Mouse (Mus musculus) CH12.LX (cell line): ENCODE results near the gene Pnmal2. TPM values are rescaled to one million over a fixed set of nuclear protein-coding genes. Genes with fewer than 3 reads are reported as not detected.

Experiments used
- DNase-seq: peaks from one replicate; pipeline ENCODE4 v3.0.0-alpha.2; 2013; ENCODE audit errors: extremely low read depth
- H3K27ac ChIP-seq: 2 replicates; pipeline ENCODE4 v1.5.1; 2012; ENCODE audit warnings: low read depth, mild to moderate bottlenecking, control low read depth, moderate library complexity; ENCODE audit not compliant: insufficient read depth
- H3K27me3 ChIP-seq: replicated peaks from 2 replicates; pipeline ENCODE3; 2012; ENCODE audit warnings: inconsistent platforms
- H3K36me3 ChIP-seq, 2 experiments: replicated peaks in 1 of 2; 2 replicates each; pipeline versions ENCODE3 to v1.6.1; 2012; ENCODE audit warnings: inconsistent platforms in 1 of 2, low read length in 1 of 2, mild to moderate bottlenecking in 1 of 2, mixed read lengths in 1 of 2, moderate library complexity in 1 of 2; ENCODE audit not compliant: control insufficient read depth in 1 of 2, insufficient read depth in 1 of 2
- H3K4me1 ChIP-seq, 2 experiments: 2 replicates each; pipeline ENCODE4 v1.6.1; 2012; ENCODE audit warnings: inconsistent platforms in 1 of 2, moderate library complexity in 1 of 2; ENCODE audit not compliant: insufficient read depth in 2 of 2, control insufficient read depth in 1 of 2
- H3K4me2 ChIP-seq: 2 replicates; pipeline ENCODE4 v1.6.1; 2012; ENCODE audit warnings: low read depth, mild to moderate bottlenecking, control low read depth; ENCODE audit not compliant: poor library complexity, insufficient read depth, severe bottlenecking
- H3K4me3 ChIP-seq, 3 experiments: fragments of 150-350 bp in 1 of 3; sonication (generic) in 1 of 3; replicated peaks in 1 of 3; 2 replicates each; pipeline versions ENCODE3 to v1.5.1; 2011 to 2012; ENCODE audit warnings: low read depth in 2 of 3, low read length in 2 of 3, mild to moderate bottlenecking in 2 of 3, moderate library complexity in 2 of 3, control low read depth in 1 of 3, improper control_type of control experiment in 1 of 3, inconsistent platforms in 1 of 3, mixed read lengths in 1 of 3; ENCODE audit not compliant: poor library complexity in 1 of 3
- H3K79me2 ChIP-seq: replicated peaks from 2 replicates; pipeline ENCODE4 v1.6.1; 2012; ENCODE audit warnings: mild to moderate bottlenecking, moderate library complexity; ENCODE audit not compliant: control insufficient read depth, poor library complexity, insufficient read depth, severe bottlenecking; ENCODE audit errors: extremely low read depth
- H3K9ac ChIP-seq: 2 replicates; pipeline ENCODE4 v1.6.1; 2012; ENCODE audit warnings: low read depth, mild to moderate bottlenecking, control low read depth, moderate library complexity; ENCODE audit not compliant: insufficient read depth
- H3K9me3 ChIP-seq: replicated peaks from 2 replicates; pipeline ENCODE3; 2012; ENCODE audit warnings: low read length, inconsistent platforms, mixed read lengths
- CHD1 ChIP-seq: IDR thresholded peaks from 2 replicates; pipeline ENCODE4 v1.6.1; 2012; ENCODE audit warnings: low read depth, low read length, improper control_type of control experiment, inconsistent platforms
- ELF1 ChIP-seq: IDR thresholded peaks from 2 replicates; pipeline ENCODE4 v1.6.1; 2014; ENCODE audit warnings: low read depth, mild to moderate bottlenecking, inconsistent platforms, low read length, improper control_type of control experiment
- EP300 ChIP-seq: IDR thresholded peaks from 2 replicates; pipeline ENCODE4 v1.6.1; 2011; ENCODE audit warnings: low read length, improper control_type of control experiment
- ETS1 ChIP-seq: conservative IDR thresholded peaks from 2 replicates; pipeline ENCODE4 v1.6.1; 2012; ENCODE audit warnings: low read depth, mild to moderate bottlenecking, inconsistent platforms, low read length, improper control_type of control experiment, moderate library complexity
- IRF4 ChIP-seq: IDR thresholded peaks from 2 replicates; pipeline ENCODE4 v1.6.1; 2014; ENCODE audit warnings: low read depth, mild to moderate bottlenecking, inconsistent platforms, low read length, improper control_type of control experiment
- JUND ChIP-seq: conservative IDR thresholded peaks from 2 replicates; pipeline ENCODE4 v1.6.1; 2011; ENCODE audit warnings: low read depth, low read length, improper control_type of control experiment
- KAT2A ChIP-seq: IDR thresholded peaks from 2 replicates; pipeline ENCODE4 v1.6.1; 2012; ENCODE audit warnings: low read length, improper control_type of control experiment, inconsistent platforms; ENCODE audit not compliant: insufficient replicate concordance
- MAFK ChIP-seq: IDR thresholded peaks from 2 replicates; pipeline ENCODE4 v1.6.1; 2011; ENCODE audit warnings: low read length, improper control_type of control experiment; ENCODE audit not compliant: insufficient replicate concordance
- MAX ChIP-seq: IDR thresholded peaks from 2 replicates; pipeline ENCODE4 v1.6.1; 2011; ENCODE audit warnings: low read length, improper control_type of control experiment
- MAZ ChIP-seq: IDR thresholded peaks from 2 replicates; pipeline ENCODE4 v1.6.1; 2012; ENCODE audit warnings: low read depth, mild to moderate bottlenecking, inconsistent platforms, low read length, improper control_type of control experiment, moderate library complexity
- MEF2A ChIP-seq: IDR thresholded peaks from 2 replicates; pipeline ENCODE4 v1.6.1; 2014; ENCODE audit warnings: low read depth, mild to moderate bottlenecking, inconsistent platforms, low read length, improper control_type of control experiment, borderline replicate concordance
- MXI1 ChIP-seq: IDR thresholded peaks from 2 replicates; pipeline ENCODE4 v1.6.1; 2011; ENCODE audit warnings: mild to moderate bottlenecking, low read depth, low read length, improper control_type of control experiment
- POLR2AphosphoS2 ChIP-seq: IDR thresholded peaks from 2 replicates; pipeline ENCODE4 v1.6.1; 2011; ENCODE audit warnings: low read depth, low read length, improper control_type of control experiment
- RAD21 ChIP-seq: IDR thresholded peaks from 2 replicates; pipeline ENCODE4 v1.6.1; 2011; ENCODE audit warnings: low read depth, mild to moderate bottlenecking, low read length, improper control_type of control experiment, moderate library complexity
- UBTF ChIP-seq: IDR thresholded peaks from 2 replicates; pipeline ENCODE4 v1.6.1; 2012; ENCODE audit warnings: low read depth, mild to moderate bottlenecking, inconsistent platforms, low read length, improper control_type of control experiment, moderate library complexity
- USF1 ChIP-seq: IDR thresholded peaks from 2 replicates; pipeline ENCODE4 v1.6.1; 2014; ENCODE audit warnings: low read depth, mild to moderate bottlenecking, inconsistent platforms, low read length, improper control_type of control experiment
- USF2 ChIP-seq: conservative IDR thresholded peaks from 2 replicates; pipeline ENCODE4 v1.6.1; 2011; ENCODE audit warnings: low read depth, low read length, improper control_type of control experiment
- ZC3H11A ChIP-seq: IDR thresholded peaks from 2 replicates; pipeline ENCODE4 v1.6.1; 2012; ENCODE audit warnings: low read depth, mild to moderate bottlenecking, inconsistent platforms, low read length, improper control_type of control experiment
- ZMIZ1 ChIP-seq: IDR thresholded peaks from 2 replicates; pipeline ENCODE4 v1.6.1; 2012; ENCODE audit warnings: low read depth, mild to moderate bottlenecking, inconsistent platforms, low read length, improper control_type of control experiment
- ZNF384 ChIP-seq: IDR thresholded peaks from 2 replicates; pipeline ENCODE4 v1.6.1; 2012; ENCODE audit warnings: low read depth, low read length, improper control_type of control experiment, inconsistent platforms
- dilution Hi-C: fragments of 300-500 bp; cut with MboI; formaldehyde crosslinking; loops from 2 replicates; pipeline ENCODE4 v1.14.3; 2020; ENCODE audit warnings: low sequenced_read_pairs; ENCODE audit not compliant: extremely low pct_unique_long_range_greater_than_20kb, extremely low pct_ligation_motif_present
- in situ Hi-C: fragments of 300-500 bp; cut with MboI; formaldehyde crosslinking; loops from 3 replicates; pipeline ENCODE4 v1.14.3; 2019; ENCODE audit warnings: low sequenced_read_pairs, low pct_ligation_motif_present, low pct_unique_long_range_greater_than_20kb, mixed read lengths
- polyA plus RNA-seq: library from polyadenylated mRNA; unstranded; fragments of >175 nt; gene quantifications from 2 replicates; pipeline ENCODE4 v1.2.1, GENCODE M21; 2012; ENCODE audit warnings: low read depth; ENCODE audit not compliant: insufficient read length
- total RNA-seq, 2 experiments: library from RNA; depleted of rRNA; stranded (reverse); fragments of 300-350 nt in 1 of 2; fragments of >200 nt in 1 of 2; gene quantifications; 2 replicates each; pipeline ENCODE4 v1.2.3; 2012 to 2014

Gene Pnmal2
- total and polyA plus RNA-seq, 3 experiments: 0.09 to 0.38 TPM; not detected in 1

GRCm38 (mm10) chr7:16974018-16974417, 29.5 kb downstream of the Pnmal2 start:
- dilution Hi-C loops: no loop called here
- no peak for DNase-seq
- in situ Hi-C loops: no loop called here
- Histone ChIP-seq H3K79me2 (no peaks in the 10 kb centered on the region), H3K4me2 (no peak overlapping the region), H3K27me3 (no peaks in the 10 kb centered on the region), H3K9ac (no peak overlapping the region), H3K4me3 (no peak overlapping the region), H3K9me3 (no peaks in the 10 kb centered on the region), H3K36me3 (no peaks in the 10 kb centered on the region), H3K27ac (no peak overlapping the region), H3K4me1 (no peaks in the 10 kb centered on the region; a peak in 1 of 4 replicates)
- TF ChIP-seq KAT2A (no peak), USF2 (no peak), MAZ (no peak), MAX (no peak), ZC3H11A (no peak), CHD1 (no peak), MAFK (no peak), EP300 (no peak), RAD21 (no peak), USF1 (no peak), MXI1 (no peak), UBTF (no peak), ZMIZ1 (no peak), IRF4 (no peak), MEF2A (no peak), ETS1 (no peak), JUND (no peak), POLR2AphosphoS2 (no peak)

- Histone ChIP-seq H3K79me2 (no peaks in the 10 kb centered on the region), H3K9me3 (no peaks in the 10 kb centered on the region), H3K27me3 (no peaks in the 10 kb centered on the region), H3K36me3 (no peaks in the 10 kb centered on the region), H3K4me3 (no peak overlapping the region), H3K9ac (no peak overlapping the region)
- in situ Hi-C loops: no loop called here
- DNase-seq: no peak
- TF ChIP-seq MAFK (peak; percentile 81), ZNF384 (no peak), ELF1 (no peak)
- TF ChIP-seq, all 38 proteins: peak for 1
- H3K4me1 ChIP-seq: peaks cover 2 to 15% of the 10 kb centered on the region in 2 experiments; a peak in 2 of 4 replicates
- dilution Hi-C loops: no loop called here
- no peak overlapping the region for H3K4me2 ChIP-seq
- H3K27ac ChIP-seq: no peak overlapping the region
Measured at GRCm38 (mm10) chr7:16976298-16976697, 31.8 kb downstream of the Pnmal2 start.
